Mouse (Mus musculus) heart, adult 2 months (tissue): ENCODE measurements at regions not wholly inside any gene's neighbourhood (a gene's known extent, or its start where the extent isn't known, plus 50 kb on each side); places are given as distances from the start of the nearest gene placed in this dataset.

Experiments
- DNase-seq, 2 experiments: peaks; one replicate each; pipeline ENCODE4 v3.0.0; 2021
- H3K27ac ChIP-seq: fragments of 200-600 bp; 2 replicates; pipeline ENCODE4 v1.8.1; 2022
- H3K27me3 ChIP-seq: fragments of 200-500 bp; 2 replicates; pipeline ENCODE4 v1.6.1; 2012; ENCODE audit warnings: mild to moderate bottlenecking, low read length, inconsistent platforms, mixed read lengths; ENCODE audit not compliant: control insufficient read depth, insufficient read depth
- H3K36me3 ChIP-seq: fragments of 200-500 bp; 2 replicates; pipeline ENCODE4 v1.6.1; 2012; ENCODE audit warnings: low read length, inconsistent platforms; ENCODE audit not compliant: control insufficient read depth, insufficient read depth
- H3K4me1 ChIP-seq: fragments of 200-500 bp; 2 replicates; pipeline ENCODE4 v1.6.1; 2011; ENCODE audit warnings: low read length; ENCODE audit not compliant: control insufficient read depth, insufficient read depth
- H3K4me3 ChIP-seq: fragments of 200-600 bp; 2 replicates; pipeline ENCODE4 v1.8.1; 2022
- H3K79me2 ChIP-seq: fragments of 200-500 bp; replicated peaks from 2 replicates; pipeline ENCODE4 v1.6.1; 2012; ENCODE audit warnings: mild to moderate bottlenecking, inconsistent platforms, low read length, moderate library complexity, mixed read lengths; ENCODE audit not compliant: control insufficient read depth, insufficient read depth
- H3K9ac ChIP-seq: fragments of 200-500 bp; 2 replicates; pipeline ENCODE4 v1.6.1; 2012; ENCODE audit warnings: low read depth, mild to moderate bottlenecking, control low read depth, inconsistent platforms, low read length, mixed read lengths
- CTCF ChIP-seq: fragments of 200-600 bp; IDR thresholded peaks from 2 replicates; pipeline ENCODE4 v1.8.1; 2022; ENCODE audit warnings: antibody characterized with exemption, mild to moderate bottlenecking, moderate library complexity
- EP300 ChIP-seq: fragments of 200-500 bp; IDR thresholded peaks from 2 replicates; pipeline ENCODE4 v1.6.1; 2011; ENCODE audit warnings: low read depth, low read length, control low read depth; ENCODE audit not compliant: insufficient read depth
- POLR2A ChIP-seq: fragments of 200-500 bp; IDR thresholded peaks from 2 replicates; pipeline ENCODE4 v1.6.1; 2011; ENCODE audit warnings: mild to moderate bottlenecking, low read depth, low read length, control low read depth; ENCODE audit not compliant: insufficient read depth
- WGBS: fragments of 180-500 bp; shearing (Covaris S2); methylation state at CpG from one replicate; pipeline ENCODE4 v1.1.7; 2018; 5-methylcytosine and 5-hydroxymethylcytosine counted together
- intact Hi-C: fragments of 180-260 bp; cut with DNase I; formaldehyde crosslinking; loops from one replicate; pipeline ENCODE4 v1.15.1; 2025

DNA sequence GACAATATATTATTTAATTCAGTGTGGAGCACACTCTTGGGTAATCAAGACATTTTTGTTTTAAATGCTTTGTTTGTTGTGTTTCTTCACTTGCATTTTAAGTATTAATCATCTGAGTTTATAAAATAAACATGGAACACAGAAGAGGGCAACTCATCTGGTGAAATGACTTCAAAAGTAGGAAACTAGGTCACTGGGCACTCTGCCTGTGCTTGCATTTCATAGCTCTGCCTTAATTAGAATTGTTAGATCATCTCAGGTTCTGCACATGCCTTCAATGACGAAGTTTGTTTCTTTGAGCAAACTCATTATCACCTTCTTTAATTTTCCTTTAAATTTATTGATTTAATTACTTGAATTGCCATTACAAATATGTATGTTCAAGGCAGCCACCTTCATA, 255.8 kb upstream of the Ctso start:
- Histone ChIP-seq H3K79me2 (no peaks in the 10 kb centered on the region), H3K9ac (no peak overlapping the region), H3K4me1 (no peaks in the 10 kb centered on the region), H3K4me3 (no peak overlapping the region), H3K27me3 (no peaks in the 10 kb centered on the region), H3K36me3 (no peaks in the 10 kb centered on the region), H3K27ac (no peak overlapping the region)
- 26% methylated on average over 1 of the region's 1 CpGs for WGBS
- DNase-seq, result no peak
- intact Hi-C loops, result no loop called here
- no peak for TF ChIP-seq EP300
- TF ChIP-seq POLR2A, result no peak
- TF ChIP-seq CTCF, result no peak

GRCm38 (mm10) chr3:81701974-81702697, 230.3 kb upstream of the Ctso start:
- TF ChIP-seq CTCF (no peak), POLR2A (no peak)
- Histone ChIP-seq H3K4me3 (no peak overlapping the region), H3K27ac (no peak overlapping the region), H3K9ac (no peak overlapping the region), H3K79me2 (no peaks in the 10 kb centered on the region), H3K36me3 (no peaks in the 10 kb centered on the region), H3K4me1 (no peaks in the 10 kb centered on the region), H3K27me3 (no peaks in the 10 kb centered on the region)
- intact Hi-C loops, result no loop called here
- no peak for DNase-seq
- 34% methylated on average over 1 of the region's 1 CpGs for WGBS

GRCm38 (mm10) chr3:81718911-81719310, 213.5 kb upstream of the Ctso start:
- TF ChIP-seq POLR2A, result no peak
- no peak for TF ChIP-seq EP300
- TF ChIP-seq CTCF, result no peak
- H3K9ac ChIP-seq, result no peak overlapping the region
- WGBS, result 66% methylated on average over 1 of the region's 1 CpGs
- DNase-seq, result no peak
- H3K27ac ChIP-seq, result no peak overlapping the region
- H3K27me3 ChIP-seq, result no peaks in the 10 kb centered on the region
- intact Hi-C loops, result no loop called here
- no peaks in the 10 kb centered on the region for H3K79me2 ChIP-seq
- no peaks in the 10 kb centered on the region for H3K36me3 ChIP-seq
- H3K4me1 ChIP-seq, result no peaks in the 10 kb centered on the region
- H3K4me3 ChIP-seq, result no peak overlapping the region

- Histone ChIP-seq H3K27me3 (no peaks in the 10 kb centered on the region), H3K4me1 (no peaks in the 10 kb centered on the region), H3K9ac (no peak overlapping the region), H3K4me3 (no peak overlapping the region), H3K36me3 (no peaks in the 10 kb centered on the region), H3K79me2 (no peaks in the 10 kb centered on the region), H3K27ac (no peak overlapping the region)
- 52% methylated on average over 8 of the region's 8 CpGs for WGBS
- no peak for DNase-seq
- TF ChIP-seq EP300 (no peak), CTCF (no peak), POLR2A (no peak)
- intact Hi-C loops, result no loop called here
Observed at GRCm38 (mm10) chr3:81735463-81735862, 196.9 kb upstream of the Ctso start.

- Histone ChIP-seq H3K27ac (no peak overlapping the region), H3K79me2 (no peaks in the 10 kb centered on the region), H3K27me3 (no peaks in the 10 kb centered on the region), H3K36me3 (no peaks in the 10 kb centered on the region), H3K9ac (no peak overlapping the region), H3K4me1 (no peaks in the 10 kb centered on the region), H3K4me3 (no peak overlapping the region)
- TF ChIP-seq CTCF, result no peak
- TF ChIP-seq EP300, result no peak
- no peak for TF ChIP-seq POLR2A
- intact Hi-C loops, result no loop called here
- no peak for DNase-seq
Observed at GRCm38 (mm10) chr3:81736838-81737237, 195.6 kb upstream of the Ctso start.

DNA sequence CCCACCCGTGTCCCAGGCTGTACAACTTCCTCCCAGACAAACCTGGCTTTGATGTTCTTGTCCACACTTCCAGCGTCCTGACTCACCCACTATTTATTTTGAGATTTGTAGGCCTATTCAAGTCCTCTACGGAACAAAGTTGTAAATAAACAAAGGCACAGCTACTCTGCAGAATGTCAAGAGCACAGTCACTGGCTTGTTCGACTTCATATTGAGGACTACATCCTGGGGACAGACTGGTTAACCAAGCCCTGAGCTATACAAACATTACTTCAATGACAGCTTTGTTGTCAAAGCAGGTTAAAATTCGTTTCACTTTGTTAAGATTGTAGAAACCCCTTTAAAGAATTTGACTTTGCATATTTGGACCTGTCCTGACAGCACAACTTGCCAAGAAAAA, 190.3 kb upstream of the Ctso start:
- Histone ChIP-seq H3K9ac (no peak overlapping the region), H3K4me1 (no peaks in the 10 kb centered on the region), H3K27ac (no peak overlapping the region), H3K27me3 (no peaks in the 10 kb centered on the region), H3K36me3 (no peaks in the 10 kb centered on the region), H3K4me3 (no peak overlapping the region), H3K79me2 (no peaks in the 10 kb centered on the region)
- intact Hi-C loops, result no loop called here
- TF ChIP-seq EP300, result no peak
- no peak for TF ChIP-seq POLR2A
- no peak for TF ChIP-seq CTCF
- 20% methylated on average over 5 of the region's 5 CpGs for WGBS
- no peak for DNase-seq
